Mouse (Mus musculus) MEL (cell line): ENCODE measurements around the gene Pnpla5. TPM values are rescaled to one million over a fixed set of nuclear protein-coding genes. Genes with fewer than 3 reads are reported as not detected.

ENCODE experiments used
- DNase-seq: peaks from one replicate; pipeline ENCODE4 v3.0.0; 2011; ENCODE audit warnings: low read depth, low spot score
- H3K27ac ChIP-seq: 2 replicates; pipeline ENCODE4 v1.5.1; 2012; ENCODE audit warnings: low read depth, mild to moderate bottlenecking, control low read depth, low read length, moderate library complexity; ENCODE audit not compliant: control insufficient read depth
- H3K27me3 ChIP-seq, 2 experiments: fragments of 150-350 bp in 1 of 2; sonication (generic) in 1 of 2; 2 replicates each; pipeline ENCODE4 v1.6.1; 2012; ENCODE audit warnings: low read length in 2 of 2, mild to moderate bottlenecking in 2 of 2, improper control_type of control experiment in 1 of 2, moderate library complexity in 1 of 2; ENCODE audit not compliant: insufficient read depth in 2 of 2, control insufficient read depth in 1 of 2
- H3K36me3 ChIP-seq, 2 experiments: 2 replicates each; pipeline ENCODE4 v1.6.1; 2012 to 2014; ENCODE audit warnings: low read length in 2 of 2, improper control_type of control experiment in 1 of 2, inconsistent platforms in 1 of 2, mild to moderate bottlenecking in 1 of 2; ENCODE audit not compliant: insufficient read depth in 2 of 2, control insufficient read depth in 1 of 2
- H3K4me1 ChIP-seq, 2 experiments: fragments of 150-350 bp in 1 of 2; sonication (generic) in 1 of 2; 2 replicates each; pipeline ENCODE4 v1.6.1; 2012; ENCODE audit warnings: low read length in 2 of 2, improper control_type of control experiment in 1 of 2, mild to moderate bottlenecking in 1 of 2; ENCODE audit not compliant: insufficient read depth in 2 of 2, control insufficient read depth in 1 of 2
- H3K4me3 ChIP-seq, 2 experiments: fragments of 150-350 bp in 1 of 2; sonication (generic) in 1 of 2; 2 replicates each; pipeline ENCODE4 v1.5.1; 2012; ENCODE audit warnings: low read depth in 2 of 2, low read length in 2 of 2, mild to moderate bottlenecking in 2 of 2, moderate library complexity in 2 of 2, control low read depth in 1 of 2, improper control_type of control experiment in 1 of 2; ENCODE audit not compliant: control insufficient read depth in 1 of 2, insufficient read depth in 1 of 2
- H3K79me2 ChIP-seq: 2 replicates; pipeline ENCODE4 v1.6.1; 2012; ENCODE audit warnings: mild to moderate bottlenecking, low read length, moderate library complexity; ENCODE audit not compliant: control insufficient read depth, poor library complexity, insufficient read depth
- H3K9ac ChIP-seq: 2 replicates; pipeline ENCODE4 v1.6.1; 2012; ENCODE audit warnings: low read depth, mild to moderate bottlenecking, control low read depth, low read length, moderate library complexity; ENCODE audit not compliant: control insufficient read depth, poor library complexity, severe bottlenecking
- H3K9me3 ChIP-seq: fragments of 150-350 bp; sonication (generic); replicated peaks from 2 replicates; pipeline ENCODE4 v1.6.1; 2012; ENCODE audit warnings: mild to moderate bottlenecking, low read length, improper control_type of control experiment, moderate library complexity; ENCODE audit not compliant: insufficient read depth
- BHLHE40 ChIP-seq: IDR thresholded peaks from 2 replicates; pipeline ENCODE4 v1.6.1; 2012; ENCODE audit warnings: low read depth, mild to moderate bottlenecking, inconsistent platforms, low read length, improper control_type of control experiment, borderline replicate concordance
- ELF1 ChIP-seq: IDR thresholded peaks from 2 replicates; pipeline ENCODE4 v1.6.1; 2014; ENCODE audit warnings: low read depth, mild to moderate bottlenecking, inconsistent platforms, low read length, improper control_type of control experiment, moderate library complexity
- GATA1 ChIP-seq: IDR thresholded peaks from 2 replicates; pipeline ENCODE4 v1.6.1; 2011; ENCODE audit warnings: low read depth, low read length, improper control_type of control experiment
- MEF2A ChIP-seq: IDR thresholded peaks from 2 replicates; pipeline ENCODE4 v1.6.1; 2014; ENCODE audit warnings: low read depth, mild to moderate bottlenecking, inconsistent platforms, low read length, improper control_type of control experiment; ENCODE audit not compliant: poor library complexity, insufficient replicate concordance, severe bottlenecking; ENCODE audit errors: extremely low read depth
- MXI1 ChIP-seq: IDR thresholded peaks from 2 replicates; pipeline ENCODE4 v1.6.1; 2011; ENCODE audit warnings: mild to moderate bottlenecking, low read depth, low read length, improper control_type of control experiment
- USF2 ChIP-seq, 2 experiments: IDR thresholded peaks; 2 replicates each; pipeline ENCODE4 v1.6.1; 2011 to 2012; ENCODE audit warnings: improper control_type of control experiment in 2 of 2, low read length in 2 of 2, borderline replicate concordance in 1 of 2, inconsistent platforms in 1 of 2, low read depth in 1 of 2, mild to moderate bottlenecking in 1 of 2; ENCODE audit not compliant: insufficient read depth in 1 of 2
- ZC3H11A ChIP-seq: IDR thresholded peaks from 2 replicates; pipeline ENCODE4 v1.6.1; 2012; ENCODE audit warnings: low read depth, mild to moderate bottlenecking, inconsistent platforms, low read length, improper control_type of control experiment
- ZKSCAN1 ChIP-seq: IDR thresholded peaks from 2 replicates; pipeline ENCODE4 v1.6.1; 2012; ENCODE audit warnings: low read depth, mild to moderate bottlenecking, inconsistent platforms, low read length, improper control_type of control experiment, moderate library complexity
- polyA plus RNA-seq, 2 experiments: library from polyadenylated mRNA; stranded (reverse) in 1 of 2; unstranded in 1 of 2; fragments of >175 nt in 1 of 2; fragments of >200 nt in 1 of 2; gene quantifications; 2 replicates each; pipeline versions ENCODE4 v1.2.1 to v1.2.4; 2012; ENCODE audit warnings: low replicate concordance in 2 of 2, low read depth in 1 of 2; ENCODE audit not compliant: insufficient read length in 2 of 2, insufficient read depth in 1 of 2, missing spikeins in 1 of 2
- total RNA-seq: library from RNA; depleted of rRNA; stranded (reverse); fragments of 300-350 nt; gene quantifications from 2 replicates; pipeline ENCODE4 v1.2.3, GENCODE M21; 2012

The Pnpla5 gene
- total and polyA plus RNA-seq, 3 experiments, result not detected

DNA sequence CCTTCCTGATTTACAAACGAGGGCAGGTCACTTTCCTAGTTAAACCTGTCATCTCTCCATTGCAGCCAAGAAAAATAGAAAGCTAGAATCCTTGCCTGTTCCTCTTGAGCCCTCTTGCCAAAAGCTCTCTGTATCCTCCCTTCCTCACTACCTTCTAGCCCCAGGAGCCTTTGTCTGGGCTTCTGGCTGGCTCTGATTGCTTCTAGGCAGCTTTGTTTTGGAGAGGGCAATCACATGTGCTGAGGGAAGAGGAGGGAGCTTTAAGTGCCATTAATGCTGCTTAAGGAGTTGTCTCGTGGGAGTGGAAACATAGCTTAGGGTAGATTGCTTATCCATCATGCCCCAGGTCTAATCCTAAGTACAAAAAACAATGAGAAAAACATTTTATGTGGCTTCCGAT, 17.1 kb upstream of the Pnpla5 start:
- no peaks in the 10 kb centered on the region for H3K9me3 ChIP-seq
- no peaks in the 10 kb centered on the region for H3K4me1 ChIP-seq
- no peaks in the 10 kb centered on the region for H3K79me2 ChIP-seq
- no peak overlapping the region for H3K27ac ChIP-seq
- H3K9ac ChIP-seq, result no peak overlapping the region
- no peak for TF ChIP-seq ZC3H11A
- TF ChIP-seq MXI1, result no peak
- H3K36me3 ChIP-seq, result no peaks in the 10 kb centered on the region
- no peak for DNase-seq
- H3K4me3 ChIP-seq, result no peak overlapping the region
- H3K27me3 ChIP-seq, result no peaks in the 10 kb centered on the region

DNA sequence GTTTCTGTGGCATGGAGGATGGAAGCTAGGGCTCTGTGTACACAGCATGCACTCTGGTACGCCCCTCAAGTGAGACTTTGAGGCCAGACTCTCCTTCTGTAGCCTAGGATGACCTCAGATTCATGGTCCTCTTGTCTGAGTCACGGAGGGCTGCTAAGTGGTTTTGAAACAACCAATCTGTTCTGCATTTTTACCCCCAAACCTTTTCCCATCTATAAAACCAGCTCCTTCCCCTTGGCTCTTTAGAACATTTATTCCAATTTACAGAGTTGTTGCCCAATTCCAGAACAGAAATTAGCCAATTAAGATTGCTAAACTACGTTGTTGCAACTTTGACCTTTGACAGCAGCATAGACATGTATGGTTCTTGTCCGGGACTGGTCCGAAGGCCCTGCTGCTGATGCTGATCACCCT, 16.6 kb upstream of the Pnpla5 start:
- Histone ChIP-seq H3K27ac (no peak overlapping the region), H3K4me1 (no peaks in the 10 kb centered on the region), H3K9ac (no peak overlapping the region), H3K27me3 (no peaks in the 10 kb centered on the region), H3K36me3 (no peaks in the 10 kb centered on the region), H3K4me3 (no peak overlapping the region), H3K9me3 (no peaks in the 10 kb centered on the region), H3K79me2 (no peaks in the 10 kb centered on the region)
- DNase-seq, result no peak
- TF ChIP-seq MEF2A (no peak), ELF1 (no peak), USF2 (IDR thresholded peaks at IDR 0.05; ENCODE audit: borderline replicate concordance in 1 of 2, insufficient read depth in 1 of 2, low read depth in 1 of 2, low read length in 2 of 2) (no peak), BHLHE40 (no peak), GATA1 (no peak)

DNA sequence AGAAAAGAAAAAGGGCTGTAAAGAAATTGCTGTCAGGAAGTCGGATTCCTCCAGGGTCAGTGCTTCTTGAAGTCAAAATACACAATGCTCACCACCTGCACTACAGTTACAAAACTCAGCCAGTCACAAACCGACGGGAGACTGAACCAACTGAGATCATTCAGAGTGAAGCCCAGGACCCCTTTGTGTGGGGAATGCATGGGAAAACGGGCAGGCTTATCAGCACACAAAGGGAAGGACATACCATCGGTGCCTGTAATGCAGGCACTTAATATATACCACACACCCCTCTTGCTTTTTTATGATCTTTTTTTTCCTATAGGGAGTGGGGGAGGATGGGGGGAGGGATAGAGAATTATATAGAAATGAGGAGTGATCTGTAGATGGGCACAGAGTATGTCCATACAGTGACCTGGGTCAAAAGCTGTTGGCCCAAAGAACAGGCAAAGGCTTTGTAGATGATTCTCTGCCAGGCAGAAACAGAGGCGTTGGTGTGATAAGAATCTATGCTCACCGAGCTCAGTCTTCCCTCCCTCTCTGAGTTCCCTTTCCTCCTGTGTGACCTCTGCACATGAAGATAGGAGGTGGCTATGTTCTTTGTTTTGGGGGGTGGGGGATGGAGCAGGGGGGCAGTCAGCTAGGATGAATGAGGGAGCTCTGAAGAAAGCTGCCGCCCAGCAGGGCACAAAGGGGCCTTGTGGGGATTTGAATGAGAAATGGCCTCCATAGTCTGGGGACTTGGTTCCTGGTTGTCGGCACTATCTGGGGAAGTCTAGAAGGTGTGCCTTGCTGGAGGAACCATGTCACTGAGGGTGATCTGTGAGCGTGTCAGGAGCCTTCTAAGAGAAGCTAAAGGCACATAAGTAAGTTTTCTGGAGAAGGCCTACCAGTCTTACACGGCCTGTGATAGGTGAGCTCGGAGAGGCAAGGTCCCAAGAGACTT, 13.8 kb upstream of the Pnpla5 start:
- peak; percentile 5 for DNase-seq
- H3K27ac ChIP-seq, result no peak overlapping the region
- H3K4me1 ChIP-seq, result no peaks in the 10 kb centered on the region
- H3K27me3 ChIP-seq, result no peaks in the 10 kb centered on the region
- H3K4me3 ChIP-seq, result no peak overlapping the region
- no peaks in the 10 kb centered on the region for H3K79me2 ChIP-seq
- no peak overlapping the region for H3K9ac ChIP-seq
- TF ChIP-seq ZKSCAN1, result no peak
- no peaks in the 10 kb centered on the region for H3K36me3 ChIP-seq
- no peaks in the 10 kb centered on the region for H3K9me3 ChIP-seq
